Mouse (Mus musculus) CH12.LX (cell line): Measurements from ENCODE around the gene Sh3bp5l. TPM values are rescaled to one million over a fixed set of nuclear protein-coding genes. Genes with fewer than 3 reads are reported as not detected.

ENCODE experiments used
- DNase-seq: peaks from one replicate; pipeline ENCODE4 v3.0.0-alpha.2; 2013; ENCODE audit errors: extremely low read depth
- H3K27ac ChIP-seq: 2 replicates; pipeline ENCODE4 v1.5.1; 2012; ENCODE audit warnings: low read depth, mild to moderate bottlenecking, control low read depth, moderate library complexity; ENCODE audit not compliant: insufficient read depth
- H3K27me3 ChIP-seq: replicated peaks from 2 replicates; pipeline ENCODE3; 2012; ENCODE audit warnings: inconsistent platforms
- H3K36me3 ChIP-seq, 2 experiments: replicated peaks in 1 of 2; 2 replicates each; pipeline versions ENCODE3 to v1.6.1; 2012; ENCODE audit warnings: inconsistent platforms in 1 of 2, low read length in 1 of 2, mild to moderate bottlenecking in 1 of 2, mixed read lengths in 1 of 2, moderate library complexity in 1 of 2; ENCODE audit not compliant: control insufficient read depth in 1 of 2, insufficient read depth in 1 of 2
- H3K4me1 ChIP-seq, 2 experiments: 2 replicates each; pipeline ENCODE4 v1.6.1; 2012; ENCODE audit warnings: inconsistent platforms in 1 of 2, moderate library complexity in 1 of 2; ENCODE audit not compliant: insufficient read depth in 2 of 2, control insufficient read depth in 1 of 2
- H3K4me2 ChIP-seq: 2 replicates; pipeline ENCODE4 v1.6.1; 2012; ENCODE audit warnings: low read depth, mild to moderate bottlenecking, control low read depth; ENCODE audit not compliant: poor library complexity, insufficient read depth, severe bottlenecking
- H3K4me3 ChIP-seq, 3 experiments: fragments of 150-350 bp in 1 of 3; sonication (generic) in 1 of 3; replicated peaks in 1 of 3; 2 replicates each; pipeline versions ENCODE3 to v1.5.1; 2011 to 2012; ENCODE audit warnings: low read depth in 2 of 3, low read length in 2 of 3, mild to moderate bottlenecking in 2 of 3, moderate library complexity in 2 of 3, control low read depth in 1 of 3, improper control_type of control experiment in 1 of 3, inconsistent platforms in 1 of 3, mixed read lengths in 1 of 3; ENCODE audit not compliant: poor library complexity in 1 of 3
- H3K79me2 ChIP-seq: replicated peaks from 2 replicates; pipeline ENCODE4 v1.6.1; 2012; ENCODE audit warnings: mild to moderate bottlenecking, moderate library complexity; ENCODE audit not compliant: control insufficient read depth, poor library complexity, insufficient read depth, severe bottlenecking; ENCODE audit errors: extremely low read depth
- H3K9ac ChIP-seq: 2 replicates; pipeline ENCODE4 v1.6.1; 2012; ENCODE audit warnings: low read depth, mild to moderate bottlenecking, control low read depth, moderate library complexity; ENCODE audit not compliant: insufficient read depth
- H3K9me3 ChIP-seq: replicated peaks from 2 replicates; pipeline ENCODE3; 2012; ENCODE audit warnings: low read length, inconsistent platforms, mixed read lengths
- BHLHE40 ChIP-seq: IDR thresholded peaks from 2 replicates; pipeline ENCODE4 v1.6.1; 2011; ENCODE audit warnings: mild to moderate bottlenecking, low read depth, low read length, improper control_type of control experiment
- CHD2 ChIP-seq: IDR thresholded peaks from 2 replicates; pipeline ENCODE4 v1.6.1; 2011; ENCODE audit warnings: low read length, improper control_type of control experiment
- ETS1 ChIP-seq: conservative IDR thresholded peaks from 2 replicates; pipeline ENCODE4 v1.6.1; 2012; ENCODE audit warnings: low read depth, mild to moderate bottlenecking, inconsistent platforms, low read length, improper control_type of control experiment, moderate library complexity
- HCFC1 ChIP-seq: IDR thresholded peaks from 2 replicates; pipeline ENCODE4 v1.6.1; 2012; ENCODE audit warnings: low read depth, mild to moderate bottlenecking, inconsistent platforms, low read length, improper control_type of control experiment
- JUN ChIP-seq: IDR thresholded peaks from 2 replicates; pipeline ENCODE4 v1.6.1; 2011; ENCODE audit warnings: low read depth, mild to moderate bottlenecking, low read length, improper control_type of control experiment, moderate library complexity; ENCODE audit not compliant: insufficient read depth
- JUND ChIP-seq: conservative IDR thresholded peaks from 2 replicates; pipeline ENCODE4 v1.6.1; 2011; ENCODE audit warnings: low read depth, low read length, improper control_type of control experiment
- MAFK ChIP-seq: IDR thresholded peaks from 2 replicates; pipeline ENCODE4 v1.6.1; 2011; ENCODE audit warnings: low read length, improper control_type of control experiment; ENCODE audit not compliant: insufficient replicate concordance
- MAX ChIP-seq: IDR thresholded peaks from 2 replicates; pipeline ENCODE4 v1.6.1; 2011; ENCODE audit warnings: low read length, improper control_type of control experiment
- MAZ ChIP-seq: IDR thresholded peaks from 2 replicates; pipeline ENCODE4 v1.6.1; 2012; ENCODE audit warnings: low read depth, mild to moderate bottlenecking, inconsistent platforms, low read length, improper control_type of control experiment, moderate library complexity
- NRF1 ChIP-seq: IDR thresholded peaks from 2 replicates; pipeline ENCODE4 v1.6.1; 2014; ENCODE audit warnings: low read depth, mild to moderate bottlenecking, inconsistent platforms, low read length, improper control_type of control experiment, moderate library complexity
- PAX5 ChIP-seq: IDR thresholded peaks from 2 replicates; pipeline ENCODE4 v1.6.1; 2012; ENCODE audit warnings: low read length, inconsistent platforms, mixed read lengths
- RAD21 ChIP-seq: IDR thresholded peaks from 2 replicates; pipeline ENCODE4 v1.6.1; 2011; ENCODE audit warnings: low read depth, mild to moderate bottlenecking, low read length, improper control_type of control experiment, moderate library complexity
- RCOR1 ChIP-seq: conservative IDR thresholded peaks from 2 replicates; pipeline ENCODE4 v1.6.1; 2012; ENCODE audit warnings: low read depth, mild to moderate bottlenecking, inconsistent platforms, low read length, improper control_type of control experiment
- SIN3A ChIP-seq: IDR thresholded peaks from 2 replicates; pipeline ENCODE4 v1.6.1; 2012; ENCODE audit warnings: low read length, improper control_type of control experiment, inconsistent platforms
- SMC3 ChIP-seq: IDR thresholded peaks from 2 replicates; pipeline ENCODE4 v1.6.1; 2011; ENCODE audit warnings: low read depth, low read length, improper control_type of control experiment
- TCF12 ChIP-seq: IDR thresholded peaks from 2 replicates; pipeline ENCODE4 v1.6.1; 2014; ENCODE audit warnings: low read depth, mild to moderate bottlenecking, inconsistent platforms, low read length, improper control_type of control experiment
- USF2 ChIP-seq: conservative IDR thresholded peaks from 2 replicates; pipeline ENCODE4 v1.6.1; 2011; ENCODE audit warnings: low read depth, low read length, improper control_type of control experiment
- dilution Hi-C: fragments of 300-500 bp; cut with MboI; formaldehyde crosslinking; loops from 2 replicates; pipeline ENCODE4 v1.14.3; 2020; ENCODE audit warnings: low sequenced_read_pairs; ENCODE audit not compliant: extremely low pct_unique_long_range_greater_than_20kb, extremely low pct_ligation_motif_present
- in situ Hi-C: fragments of 300-500 bp; cut with MboI; formaldehyde crosslinking; loops from 3 replicates; pipeline ENCODE4 v1.14.3; 2019; ENCODE audit warnings: low sequenced_read_pairs, low pct_ligation_motif_present, low pct_unique_long_range_greater_than_20kb, mixed read lengths
- polyA plus RNA-seq: library from polyadenylated mRNA; unstranded; fragments of >175 nt; gene quantifications from 2 replicates; pipeline ENCODE4 v1.2.1, GENCODE M21; 2012; ENCODE audit warnings: low read depth; ENCODE audit not compliant: insufficient read length
- total RNA-seq, 2 experiments: library from RNA; depleted of rRNA; stranded (reverse); fragments of 300-350 nt in 1 of 2; fragments of >200 nt in 1 of 2; gene quantifications; 2 replicates each; pipeline ENCODE4 v1.2.3; 2012 to 2014

Sh3bp5l gene
- total and polyA plus RNA-seq, 3 experiments, result 18.6 to 27.7 (median 22.8) TPM

GRCm38 (mm10) chr11:58377273-58377672 is 46.7 kb downstream of the Sh3bp5l start:
- H3K36me3 ChIP-seq, result no peaks in the 10 kb centered on the region
- H3K27ac ChIP-seq, result no peak overlapping the region
- H3K4me2 ChIP-seq, result no peak overlapping the region
- no peak overlapping the region for H3K4me3 ChIP-seq
- peaks cover 2% of the 10 kb centered on the region for H3K9me3 ChIP-seq
- DNase-seq, result no peak
- H3K79me2 ChIP-seq, result no peaks in the 10 kb centered on the region
- TF ChIP-seq MAZ, result no peak
- TF ChIP-seq TCF12, result no peak
- no peak for TF ChIP-seq RCOR1
- no peak for TF ChIP-seq SMC3
- TF ChIP-seq NRF1, result no peak
- no peak for TF ChIP-seq CHD2
- no peak for TF ChIP-seq MAX
- no peak for TF ChIP-seq MAFK
- TF ChIP-seq PAX5, result no peak
- TF ChIP-seq USF2, result no peak
- no peak for TF ChIP-seq RAD21
- no peak for TF ChIP-seq JUN
- no peak for TF ChIP-seq JUND
- no peak for TF ChIP-seq BHLHE40
- TF ChIP-seq SIN3A, result no peak
- no peak for TF ChIP-seq HCFC1
- dilution Hi-C loops (no loop called here), in situ Hi-C loops (no loop called here)
- no peak overlapping the region for H3K9ac ChIP-seq
- H3K4me1 ChIP-seq, result no peaks in the 10 kb centered on the region
- H3K27me3 ChIP-seq, result peaks cover 73% of the 10 kb centered on the region

- DNase-seq, result no peak
- peaks cover 73% of the 10 kb centered on the region for H3K27me3 ChIP-seq
- no peaks in the 10 kb centered on the region for H3K79me2 ChIP-seq
- H3K27ac ChIP-seq, result no peak overlapping the region
- H3K4me1 ChIP-seq, result no peaks in the 10 kb centered on the region
- no peaks in the 10 kb centered on the region for H3K36me3 ChIP-seq
- no peak overlapping the region for H3K9ac ChIP-seq
- dilution Hi-C loops (no loop called here), in situ Hi-C loops (no loop called here)
- no peak overlapping the region for H3K4me2 ChIP-seq
- TF ChIP-seq MAZ, result no peak
- TF ChIP-seq HCFC1, result no peak
- no peak for TF ChIP-seq ETS1
- peaks cover 2% of the 10 kb centered on the region for H3K9me3 ChIP-seq
- H3K4me3 ChIP-seq, result no peak overlapping the region
These were observed 47.2 kb downstream of the Sh3bp5l start for GRCm38 (mm10) chr11:58377686-58378085.
